Mouse (Mus musculus) MEL (cell line): Measurements from ENCODE around the gene Gabrr2. TPM values are rescaled to one million over a fixed set of nuclear protein-coding genes. Genes with fewer than 3 reads are reported as not detected.

ENCODE experiments used
- DNase-seq: peaks from one replicate; pipeline ENCODE4 v3.0.0; 2011; ENCODE audit warnings: low read depth, low spot score
- H3K27ac ChIP-seq: 2 replicates; pipeline ENCODE4 v1.5.1; 2012; ENCODE audit warnings: low read depth, mild to moderate bottlenecking, control low read depth, low read length, moderate library complexity; ENCODE audit not compliant: control insufficient read depth
- H3K27me3 ChIP-seq, 2 experiments: fragments of 150-350 bp in 1 of 2; sonication (generic) in 1 of 2; 2 replicates each; pipeline ENCODE4 v1.6.1; 2012; ENCODE audit warnings: low read length in 2 of 2, mild to moderate bottlenecking in 2 of 2, improper control_type of control experiment in 1 of 2, moderate library complexity in 1 of 2; ENCODE audit not compliant: insufficient read depth in 2 of 2, control insufficient read depth in 1 of 2
- H3K36me3 ChIP-seq, 2 experiments: 2 replicates each; pipeline ENCODE4 v1.6.1; 2012 to 2014; ENCODE audit warnings: low read length in 2 of 2, improper control_type of control experiment in 1 of 2, inconsistent platforms in 1 of 2, mild to moderate bottlenecking in 1 of 2; ENCODE audit not compliant: insufficient read depth in 2 of 2, control insufficient read depth in 1 of 2
- H3K4me1 ChIP-seq, 2 experiments: fragments of 150-350 bp in 1 of 2; sonication (generic) in 1 of 2; 2 replicates each; pipeline ENCODE4 v1.6.1; 2012; ENCODE audit warnings: low read length in 2 of 2, improper control_type of control experiment in 1 of 2, mild to moderate bottlenecking in 1 of 2; ENCODE audit not compliant: insufficient read depth in 2 of 2, control insufficient read depth in 1 of 2
- H3K4me3 ChIP-seq, 2 experiments: fragments of 150-350 bp in 1 of 2; sonication (generic) in 1 of 2; 2 replicates each; pipeline ENCODE4 v1.5.1; 2012; ENCODE audit warnings: low read depth in 2 of 2, low read length in 2 of 2, mild to moderate bottlenecking in 2 of 2, moderate library complexity in 2 of 2, control low read depth in 1 of 2, improper control_type of control experiment in 1 of 2; ENCODE audit not compliant: control insufficient read depth in 1 of 2, insufficient read depth in 1 of 2
- H3K79me2 ChIP-seq: 2 replicates; pipeline ENCODE4 v1.6.1; 2012; ENCODE audit warnings: mild to moderate bottlenecking, low read length, moderate library complexity; ENCODE audit not compliant: control insufficient read depth, poor library complexity, insufficient read depth
- H3K9ac ChIP-seq: 2 replicates; pipeline ENCODE4 v1.6.1; 2012; ENCODE audit warnings: low read depth, mild to moderate bottlenecking, control low read depth, low read length, moderate library complexity; ENCODE audit not compliant: control insufficient read depth, poor library complexity, severe bottlenecking
- H3K9me3 ChIP-seq: fragments of 150-350 bp; sonication (generic); replicated peaks from 2 replicates; pipeline ENCODE4 v1.6.1; 2012; ENCODE audit warnings: mild to moderate bottlenecking, low read length, improper control_type of control experiment, moderate library complexity; ENCODE audit not compliant: insufficient read depth
- BHLHE40 ChIP-seq: IDR thresholded peaks from 2 replicates; pipeline ENCODE4 v1.6.1; 2012; ENCODE audit warnings: low read depth, mild to moderate bottlenecking, inconsistent platforms, low read length, improper control_type of control experiment, borderline replicate concordance
- CTCF ChIP-seq, 3 experiments: IDR thresholded peaks in 2 of 3; conservative IDR thresholded peaks in 1 of 3; 2 replicates each; pipeline ENCODE4 v1.5.1; 2011 to 2012; ENCODE audit warnings: low read length in 3 of 3, low read depth in 2 of 3, mild to moderate bottlenecking in 2 of 3, improper control_type of control experiment in 1 of 3, inconsistent platforms in 1 of 3, mixed read lengths in 1 of 3, moderate library complexity in 1 of 3; ENCODE audit not compliant: control insufficient read depth in 1 of 3, insufficient read depth in 1 of 3, poor library complexity in 1 of 3, severe bottlenecking in 1 of 3
- ELF1 ChIP-seq: IDR thresholded peaks from 2 replicates; pipeline ENCODE4 v1.6.1; 2014; ENCODE audit warnings: low read depth, mild to moderate bottlenecking, inconsistent platforms, low read length, improper control_type of control experiment, moderate library complexity
- EP300 ChIP-seq, 2 experiments: IDR thresholded peaks; 2 replicates each; pipeline ENCODE4 v1.6.1; 2011; ENCODE audit warnings: improper control_type of control experiment in 2 of 2, low read length in 2 of 2, low read depth in 1 of 2, mild to moderate bottlenecking in 1 of 2
- ETS1 ChIP-seq: IDR thresholded peaks from 2 replicates; pipeline ENCODE4 v1.6.1; 2012; ENCODE audit warnings: low read depth, mild to moderate bottlenecking, inconsistent platforms, low read length, improper control_type of control experiment, moderate library complexity
- GABPA ChIP-seq: IDR thresholded peaks from 2 replicates; pipeline ENCODE4 v1.6.1; 2012; ENCODE audit warnings: low read depth, mild to moderate bottlenecking, inconsistent platforms, low read length, improper control_type of control experiment, moderate library complexity
- GATA1 ChIP-seq: IDR thresholded peaks from 2 replicates; pipeline ENCODE4 v1.6.1; 2011; ENCODE audit warnings: low read depth, low read length, improper control_type of control experiment
- HCFC1 ChIP-seq: IDR thresholded peaks from 2 replicates; pipeline ENCODE4 v1.6.1; 2012; ENCODE audit warnings: low read depth, mild to moderate bottlenecking, inconsistent platforms, low read length, improper control_type of control experiment, moderate library complexity
- KAT2A ChIP-seq: conservative IDR thresholded peaks from 2 replicates; pipeline ENCODE4 v1.6.1; 2012; ENCODE audit warnings: low read depth, low read length, improper control_type of control experiment, inconsistent platforms
- MAFK ChIP-seq: IDR thresholded peaks from 2 replicates; pipeline ENCODE4 v1.6.1; 2011; ENCODE audit warnings: low read depth, mild to moderate bottlenecking, low read length, improper control_type of control experiment, borderline replicate concordance
- MAZ ChIP-seq: IDR thresholded peaks from 2 replicates; pipeline ENCODE4 v1.6.1; 2012; ENCODE audit warnings: low read depth, mild to moderate bottlenecking, inconsistent platforms, low read length, improper control_type of control experiment
- MEF2A ChIP-seq: IDR thresholded peaks from 2 replicates; pipeline ENCODE4 v1.6.1; 2014; ENCODE audit warnings: low read depth, mild to moderate bottlenecking, inconsistent platforms, low read length, improper control_type of control experiment; ENCODE audit not compliant: poor library complexity, insufficient replicate concordance, severe bottlenecking; ENCODE audit errors: extremely low read depth
- MXI1 ChIP-seq: IDR thresholded peaks from 2 replicates; pipeline ENCODE4 v1.6.1; 2011; ENCODE audit warnings: mild to moderate bottlenecking, low read depth, low read length, improper control_type of control experiment
- MYB ChIP-seq: IDR thresholded peaks from 2 replicates; pipeline ENCODE4 v1.6.1; 2011; ENCODE audit warnings: mild to moderate bottlenecking, low read depth, low read length, improper control_type of control experiment
- MYC ChIP-seq: IDR thresholded peaks from 2 replicates; pipeline ENCODE4 v1.6.1; 2011; ENCODE audit warnings: low read depth, mild to moderate bottlenecking, low read length, improper control_type of control experiment, moderate library complexity
- NELFE ChIP-seq: IDR thresholded peaks from 2 replicates; pipeline ENCODE4 v1.6.1; 2011; ENCODE audit warnings: low read depth, low read length, improper control_type of control experiment
- NRF1 ChIP-seq: IDR thresholded peaks from 2 replicates; pipeline ENCODE4 v1.6.1; 2014; ENCODE audit warnings: low read depth, mild to moderate bottlenecking, inconsistent platforms, low read length, improper control_type of control experiment, moderate library complexity; ENCODE audit not compliant: poor library complexity, insufficient read depth, severe bottlenecking
- RCOR1 ChIP-seq: IDR thresholded peaks from 2 replicates; pipeline ENCODE4 v1.6.1; 2012; ENCODE audit warnings: low read depth, mild to moderate bottlenecking, inconsistent platforms, low read length, improper control_type of control experiment
- SMC3 ChIP-seq: IDR thresholded peaks from 2 replicates; pipeline ENCODE4 v1.6.1; 2011; ENCODE audit warnings: low read depth, low read length, improper control_type of control experiment
- TBP ChIP-seq: IDR thresholded peaks from 2 replicates; pipeline ENCODE4 v1.8.0; 2011; ENCODE audit warnings: low read depth, low read length, improper control_type of control experiment
- UBTF ChIP-seq: IDR thresholded peaks from 2 replicates; pipeline ENCODE4 v1.6.1; 2012; ENCODE audit warnings: low read depth, mild to moderate bottlenecking, inconsistent platforms, low read length, improper control_type of control experiment, moderate library complexity, borderline replicate concordance; ENCODE audit not compliant: insufficient read depth
- USF1 ChIP-seq: IDR thresholded peaks from 2 replicates; pipeline ENCODE4 v1.6.1; 2014; ENCODE audit warnings: low read depth, mild to moderate bottlenecking, inconsistent platforms, low read length, improper control_type of control experiment, moderate library complexity
- USF2 ChIP-seq, 2 experiments: IDR thresholded peaks; 2 replicates each; pipeline ENCODE4 v1.6.1; 2011 to 2012; ENCODE audit warnings: improper control_type of control experiment in 2 of 2, low read length in 2 of 2, borderline replicate concordance in 1 of 2, inconsistent platforms in 1 of 2, low read depth in 1 of 2, mild to moderate bottlenecking in 1 of 2; ENCODE audit not compliant: insufficient read depth in 1 of 2
- ZMIZ1 ChIP-seq: IDR thresholded peaks from 2 replicates; pipeline ENCODE4 v1.6.1; 2012; ENCODE audit warnings: low read depth, mild to moderate bottlenecking, inconsistent platforms, low read length, improper control_type of control experiment, moderate library complexity
- ZNF384 ChIP-seq: IDR thresholded peaks from 2 replicates; pipeline ENCODE4 v1.6.1; 2012; ENCODE audit warnings: low read depth, mild to moderate bottlenecking, inconsistent platforms, low read length, improper control_type of control experiment
- polyA plus RNA-seq, 2 experiments: library from polyadenylated mRNA; stranded (reverse) in 1 of 2; unstranded in 1 of 2; fragments of >175 nt in 1 of 2; fragments of >200 nt in 1 of 2; gene quantifications; 2 replicates each; pipeline versions ENCODE4 v1.2.1 to v1.2.4; 2012; ENCODE audit warnings: low replicate concordance in 2 of 2, low read depth in 1 of 2; ENCODE audit not compliant: insufficient read length in 2 of 2, insufficient read depth in 1 of 2, missing spikeins in 1 of 2
- total RNA-seq: library from RNA; depleted of rRNA; stranded (reverse); fragments of 300-350 nt; gene quantifications from 2 replicates; pipeline ENCODE4 v1.2.3, GENCODE M21; 2012

The Gabrr2 gene
- total and polyA plus RNA-seq, 3 experiments: 0.11 to 0.12 TPM; not detected in 1

DNA sequence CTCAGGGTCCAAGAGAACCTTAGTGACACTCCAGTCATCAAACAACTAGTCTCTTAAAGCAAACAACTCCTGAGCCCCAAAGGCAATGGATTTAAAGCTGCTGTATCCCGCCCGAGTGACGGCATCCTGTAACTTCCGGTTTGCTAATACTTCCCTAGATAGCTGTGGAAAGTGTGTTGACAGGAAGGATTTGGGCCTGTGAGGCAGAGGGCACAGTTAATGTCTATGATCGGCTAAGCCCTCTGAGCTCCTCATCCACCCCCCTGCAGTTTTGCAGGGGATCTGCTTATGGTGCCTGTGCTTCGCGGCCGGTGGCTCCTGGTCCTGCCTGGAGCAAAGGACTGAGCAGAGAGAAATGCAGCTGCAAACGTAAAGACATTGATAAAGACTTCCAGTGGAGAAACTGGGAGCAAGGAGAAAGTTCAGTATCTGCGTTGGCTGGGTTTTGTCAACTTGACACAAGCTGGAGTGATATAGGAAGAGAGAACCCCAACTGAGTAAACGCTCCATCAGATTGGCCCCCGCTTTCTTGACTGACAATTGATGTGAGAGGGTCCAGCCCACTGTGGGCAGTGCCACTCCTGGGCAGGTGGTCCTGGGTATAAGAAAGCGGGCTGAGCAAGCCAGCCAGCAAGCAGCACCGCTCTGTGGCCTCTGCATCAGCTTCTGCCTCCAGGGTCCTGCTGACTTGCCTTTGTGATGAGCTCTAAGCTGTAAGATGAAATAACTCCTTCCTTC, 3.6 kb downstream of the Gabrr2 start:
- no peaks in the 10 kb centered on the region for H3K4me1 ChIP-seq
- no peaks in the 10 kb centered on the region for H3K9me3 ChIP-seq
- H3K4me3 ChIP-seq: no peak overlapping the region
- H3K79me2 ChIP-seq: no peaks in the 10 kb centered on the region
- no peak overlapping the region for H3K27ac ChIP-seq
- no peaks in the 10 kb centered on the region for H3K27me3 ChIP-seq
- no peaks in the 10 kb centered on the region for H3K36me3 ChIP-seq
- TF ChIP-seq ZNF384: no peak
- no peak for TF ChIP-seq HCFC1
- no peak for TF ChIP-seq ZMIZ1
- TF ChIP-seq MEF2A: no peak
- no peak for TF ChIP-seq CTCF (IDR thresholded peaks at IDR 0.05 in 2 of 3, conservative IDR thresholded peaks at IDR 0.05 in 1 of 3; ENCODE audit: control insufficient read depth in 1 of 3, insufficient read depth in 1 of 3, low read depth in 2 of 3, low read length in 3 of 3, poor library complexity in 1 of 3, severe bottlenecking in 1 of 3)
- no peak for TF ChIP-seq MYC
- TF ChIP-seq BHLHE40: no peak
- no peak for TF ChIP-seq MYB
- TF ChIP-seq MXI1: no peak
- no peak for TF ChIP-seq NELFE
- TF ChIP-seq GABPA: no peak
- no peak for TF ChIP-seq UBTF
- TF ChIP-seq RCOR1: no peak
- no peak for TF ChIP-seq SMC3
- DNase-seq: no peak
- H3K9ac ChIP-seq: no peak overlapping the region

DNA sequence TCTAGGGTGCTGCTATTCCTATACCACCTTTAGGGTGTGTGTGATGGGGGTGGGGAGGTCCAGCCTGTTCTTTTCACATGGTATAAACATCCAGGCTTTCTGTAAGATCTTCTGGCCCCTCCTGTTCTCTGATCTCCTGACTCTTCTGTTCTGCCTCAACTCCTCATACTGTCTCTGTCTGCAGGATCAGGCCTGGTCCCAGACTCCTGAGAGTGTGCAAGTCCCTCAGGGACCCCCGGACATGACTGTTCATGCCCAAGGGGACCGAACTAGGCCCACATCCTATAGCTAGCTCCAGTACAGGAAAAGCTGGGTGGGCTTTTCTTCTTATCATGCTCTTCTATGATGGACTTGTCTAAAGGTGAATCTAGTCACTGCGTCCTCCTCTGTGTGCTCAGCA, 4.5 kb downstream of the Gabrr2 start:
- no peaks in the 10 kb centered on the region for H3K27me3 ChIP-seq
- no peak overlapping the region for H3K9ac ChIP-seq
- H3K9me3 ChIP-seq: no peaks in the 10 kb centered on the region
- H3K4me3 ChIP-seq: no peak overlapping the region
- no peak for DNase-seq
- no peaks in the 10 kb centered on the region for H3K79me2 ChIP-seq
- no peak for TF ChIP-seq SMC3
- TF ChIP-seq MYB: no peak
- no peak for TF ChIP-seq USF1
- no peak for TF ChIP-seq BHLHE40
- no peak for TF ChIP-seq EP300 (IDR thresholded peaks at IDR 0.05; ENCODE audit: low read depth in 1 of 2, low read length in 2 of 2)
- TF ChIP-seq NRF1: no peak
- no peak for TF ChIP-seq ETS1
- TF ChIP-seq GABPA: no peak
- TF ChIP-seq USF2 (IDR thresholded peaks at IDR 0.05; ENCODE audit: borderline replicate concordance in 1 of 2, insufficient read depth in 1 of 2, low read depth in 1 of 2, low read length in 2 of 2): no peak
- TF ChIP-seq ZMIZ1: no peak
- no peak for TF ChIP-seq GATA1
- no peak for TF ChIP-seq ELF1
- no peak for TF ChIP-seq ZNF384
- no peak for TF ChIP-seq RCOR1
- no peak for TF ChIP-seq MAZ
- TF ChIP-seq MAFK: no peak
- no peak for TF ChIP-seq TBP
- TF ChIP-seq MYC: no peak
- TF ChIP-seq MEF2A: no peak
- TF ChIP-seq KAT2A: no peak
- peaks cover 0 to 4% of the 10 kb centered on the region in 2 experiments; a peak in 1 of 4 replicates for H3K4me1 ChIP-seq
- H3K27ac ChIP-seq: no peak overlapping the region
- peaks cover 0 to 1% of the 10 kb centered on the region in 2 experiments; a peak in 1 of 4 replicates for H3K36me3 ChIP-seq
